Mouse (Mus musculus) cerebellum, postnatal 10 days (tissue): ENCODE measurements at regions not wholly inside any gene's neighbourhood (a gene's known extent, or its start where the extent isn't known, plus 50 kb on each side); places are given as distances from the start of the nearest gene placed in this dataset.

ENCODE experiments used
- DNase-seq, 2 experiments: peaks; one replicate each; pipeline ENCODE4 v3.0.0; 2021; ENCODE audit warnings: mixed read lengths in 2 of 2

DNA sequence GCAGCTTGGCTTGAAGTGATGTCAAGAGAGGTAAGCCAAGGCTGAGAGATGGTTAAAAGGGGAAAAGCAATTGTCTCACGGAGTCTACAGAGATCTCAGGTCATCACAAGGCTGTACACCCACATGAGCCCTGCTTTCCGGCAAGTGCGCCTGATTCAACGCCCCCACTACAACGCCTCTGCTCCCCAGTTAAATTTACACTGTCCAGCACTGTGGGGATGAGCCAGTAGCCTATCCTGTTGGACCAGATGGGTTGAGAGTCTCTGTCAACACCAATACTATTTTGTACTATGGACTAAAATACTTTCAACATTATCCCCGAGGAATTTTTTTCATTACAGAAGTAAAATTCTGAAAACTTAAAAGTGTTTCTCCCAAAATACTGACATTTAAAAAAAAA lies 331.8 kb upstream of the G2e3 start:
- DNase-seq = no peak

GRCm38 (mm10) chr12:51009644-51010043 lies 338.2 kb upstream of the G2e3 start:
- no peak for DNase-seq

DNA sequence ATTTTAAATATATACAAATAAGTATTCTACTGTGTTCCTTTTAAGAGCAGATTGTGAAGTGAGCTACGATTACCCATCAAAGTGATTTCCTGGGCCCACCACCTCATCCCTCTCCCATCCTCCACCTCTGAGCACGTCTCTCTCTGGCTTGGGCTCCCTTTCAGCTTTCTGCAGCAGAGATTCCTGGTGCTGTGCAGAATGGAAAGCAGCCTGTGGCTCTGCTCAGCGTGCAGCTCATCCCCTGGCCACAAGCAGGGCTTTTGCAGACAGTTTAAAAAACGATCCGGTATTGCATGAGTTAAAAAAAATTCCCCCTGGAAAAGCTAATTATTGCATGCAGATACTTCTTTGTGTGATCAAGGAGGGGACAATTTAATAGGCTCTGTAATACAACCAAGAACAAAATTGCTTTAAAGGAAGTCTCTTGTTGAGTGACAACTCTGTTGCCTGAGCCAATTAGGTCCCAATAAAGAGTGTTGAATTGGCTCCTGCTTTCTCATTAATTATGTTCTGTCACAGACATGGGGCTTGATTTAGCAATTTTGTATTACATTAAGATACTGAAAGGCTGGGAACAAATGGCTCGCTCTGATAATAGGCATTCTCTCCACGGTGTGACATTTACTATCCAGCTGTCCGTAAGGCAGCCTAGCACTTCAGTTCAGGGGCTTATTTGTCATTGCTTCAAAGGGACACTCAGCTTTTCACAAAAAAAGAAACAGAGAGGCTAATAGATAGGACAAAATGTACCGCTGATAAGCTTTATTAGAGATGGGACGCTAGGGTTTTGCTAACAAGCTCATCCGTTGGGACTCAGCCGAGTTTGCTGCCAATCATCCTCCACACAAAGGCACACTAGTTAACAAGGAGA lies 345.9 kb upstream of the G2e3 start:
- peak; percentile 44 to 52 for DNase-seq

GRCm38 (mm10) chr12:51001096-51001495 lies 346.8 kb upstream of the G2e3 start:
- DNase-seq = peak in 1 of 2 experiments; percentile 15

DNA sequence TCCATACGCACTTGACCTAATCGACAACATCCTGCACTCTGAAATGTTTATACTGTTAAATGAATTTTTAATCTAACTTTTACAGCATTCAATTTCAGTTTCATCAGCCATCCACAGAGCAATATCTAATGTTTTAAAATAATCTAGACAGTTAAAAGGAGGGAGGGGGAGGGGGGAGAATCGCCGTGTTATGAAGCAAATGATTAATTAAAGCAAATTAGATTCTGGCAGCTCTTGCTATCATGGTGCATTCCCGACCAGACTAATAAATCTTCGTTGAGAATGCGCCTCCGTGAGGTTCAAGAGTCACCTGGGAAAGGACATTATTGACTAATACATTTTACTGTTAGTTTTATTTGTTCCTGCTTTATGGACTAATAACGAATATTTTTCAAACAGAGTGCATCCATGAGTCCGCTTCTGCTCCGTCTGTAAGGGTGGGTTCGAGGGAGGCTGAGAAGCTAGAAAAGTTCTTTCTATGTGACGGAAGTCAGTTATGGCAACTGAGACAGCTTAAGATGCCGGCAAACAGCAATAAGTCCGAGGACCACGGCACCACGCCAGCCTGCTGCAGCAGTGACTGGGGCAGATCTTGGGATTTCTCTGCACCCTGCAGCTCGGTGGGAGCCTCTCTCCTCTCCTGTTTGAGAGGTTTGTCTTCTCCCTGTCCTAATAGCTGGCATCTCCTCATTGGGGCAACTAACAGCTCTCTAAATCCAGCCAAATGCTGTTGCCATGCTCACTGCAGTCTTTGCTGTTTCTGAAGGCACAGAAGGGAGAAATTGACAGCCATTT lies 347.4 kb upstream of the G2e3 start:
- DNase-seq = peak; percentile 66 to 74

DNA sequence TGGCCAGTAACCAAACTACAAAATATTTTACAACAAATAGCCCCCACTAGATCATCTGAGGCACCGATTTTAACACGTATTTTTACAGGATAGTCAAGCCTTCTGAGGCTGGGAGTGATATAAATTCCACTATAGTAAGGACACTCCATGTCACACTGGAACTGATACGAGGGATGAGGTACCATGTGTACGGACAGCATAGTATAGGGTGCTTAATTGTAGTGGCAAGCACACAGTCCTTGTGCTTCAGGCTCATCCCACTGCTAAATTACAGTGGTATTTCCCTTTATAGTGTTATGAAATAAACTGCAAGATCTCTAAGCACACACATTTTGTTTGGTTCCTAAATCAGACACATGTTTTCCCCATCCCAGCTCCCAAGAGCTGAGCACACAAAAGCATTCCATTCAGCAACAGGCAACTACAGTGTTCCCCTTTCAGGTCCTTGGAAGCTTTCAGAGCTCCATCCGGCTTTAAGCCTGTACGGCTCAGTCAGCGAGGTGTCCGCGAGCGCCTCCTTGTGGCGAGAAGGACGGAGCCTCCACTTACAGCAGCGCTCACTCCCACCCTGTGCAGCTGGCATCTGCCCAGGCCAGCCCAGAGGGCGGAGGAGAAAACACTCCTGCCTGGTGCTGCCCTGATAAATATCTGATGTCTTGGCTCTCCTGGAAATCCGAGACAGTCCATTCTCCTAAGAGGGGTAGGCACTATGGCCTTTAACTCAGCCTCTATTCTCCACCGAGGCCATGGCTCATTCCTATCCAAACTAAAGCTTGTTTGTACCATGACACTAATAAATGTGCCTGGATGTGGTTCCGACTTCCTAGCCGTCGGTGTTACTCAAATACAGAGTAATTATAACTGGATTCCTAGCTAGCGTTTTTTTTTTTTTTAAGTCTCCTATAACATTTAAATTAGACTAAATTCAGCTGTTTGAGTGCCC lies 348.3 kb upstream of the G2e3 start:
- peak; percentile 98 to 99 for DNase-seq

DNA sequence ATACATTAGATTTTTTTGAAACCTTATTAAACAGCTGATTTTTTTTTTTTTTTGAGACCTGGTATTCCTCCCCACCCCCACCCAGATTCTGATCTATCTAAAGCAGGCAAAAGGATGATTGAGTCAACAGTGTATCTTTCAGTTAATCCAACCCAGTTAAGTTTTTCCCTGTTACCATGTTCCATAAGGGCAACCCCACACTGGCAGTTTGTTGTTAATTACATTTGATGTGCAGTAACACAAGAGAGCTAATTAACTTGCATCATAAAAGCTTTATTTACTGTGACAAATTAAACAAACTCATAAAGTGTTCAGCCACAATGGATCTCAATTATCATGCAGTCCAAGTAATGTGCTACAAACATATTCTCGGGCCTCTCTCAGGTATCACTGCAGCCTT lies 346.8 kb upstream of the Prkd1 start:
- DNase-seq = no peak

- no peak for DNase-seq
Measured at GRCm38 (mm10) chr12:50989561-50990325, 340.8 kb upstream of the Prkd1 start.

- no peak for DNase-seq
Measured at GRCm38 (mm10) chr12:50981318-50981717, 332.4 kb upstream of the Prkd1 start.

DNA sequence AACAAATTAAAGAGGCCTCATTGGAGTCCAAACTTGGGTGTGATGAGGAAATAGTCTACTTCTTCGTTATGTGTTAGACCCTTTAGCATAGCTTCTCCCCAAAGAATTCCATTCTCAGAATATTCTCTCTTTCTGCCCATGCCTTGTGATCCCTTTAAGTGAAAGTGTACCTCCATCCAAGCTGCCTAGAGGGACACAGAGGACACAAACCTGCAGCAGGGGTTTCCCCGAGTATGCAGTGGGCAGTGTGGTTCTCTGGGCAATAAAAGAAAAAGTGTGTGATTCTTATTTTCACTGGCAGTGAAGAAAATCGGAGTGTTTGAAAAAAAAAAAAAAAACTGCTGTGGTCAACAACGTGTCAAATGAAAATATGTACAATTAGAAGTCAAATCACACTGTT lies 331.9 kb upstream of the Prkd1 start:
- no peak for DNase-seq

GRCm38 (mm10) chr12:50970759-50971122 lies 321.8 kb upstream of the Prkd1 start:
- DNase-seq = no peak

DNA sequence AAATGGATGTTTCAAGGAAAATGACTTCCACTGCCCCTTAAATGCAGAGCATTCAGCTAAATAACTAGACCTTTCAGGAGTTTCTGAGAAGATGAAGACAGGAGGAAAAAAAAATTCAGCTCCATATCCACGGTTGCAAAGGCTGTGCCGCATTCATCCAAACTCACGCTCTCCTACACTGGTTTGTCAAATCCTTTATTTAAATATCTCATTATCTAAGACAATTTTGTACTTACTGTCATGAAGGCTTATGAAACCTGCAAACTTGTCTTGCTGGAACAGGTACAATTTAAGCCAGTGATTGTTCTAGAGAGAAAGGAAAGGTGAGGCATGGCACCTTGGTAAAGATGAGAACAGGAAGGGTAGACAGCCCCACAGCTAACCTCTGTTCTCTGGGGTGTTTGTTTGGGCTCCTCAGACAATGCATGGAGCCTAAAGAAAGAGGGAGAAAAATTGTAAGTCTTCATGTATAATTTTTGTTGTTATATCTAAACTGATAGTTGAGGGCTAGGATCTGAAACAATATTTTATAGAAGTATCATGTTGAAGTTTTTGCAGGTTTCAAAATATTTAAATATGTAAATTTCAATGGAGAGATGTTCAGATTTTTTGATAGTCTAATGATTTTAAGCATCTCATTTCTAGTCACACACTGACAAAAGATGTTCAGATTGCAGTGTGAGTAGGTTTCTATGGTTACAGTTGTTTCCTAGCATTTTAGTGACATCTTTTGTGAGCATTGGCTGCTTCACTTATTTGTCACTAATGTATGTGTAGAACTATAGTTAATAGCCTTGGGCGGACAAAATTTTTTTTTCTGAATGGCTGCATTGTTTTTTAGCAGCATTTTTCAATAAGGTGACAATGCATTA lies 321.2 kb upstream of the Prkd1 start:
- no peak for DNase-seq

DNA sequence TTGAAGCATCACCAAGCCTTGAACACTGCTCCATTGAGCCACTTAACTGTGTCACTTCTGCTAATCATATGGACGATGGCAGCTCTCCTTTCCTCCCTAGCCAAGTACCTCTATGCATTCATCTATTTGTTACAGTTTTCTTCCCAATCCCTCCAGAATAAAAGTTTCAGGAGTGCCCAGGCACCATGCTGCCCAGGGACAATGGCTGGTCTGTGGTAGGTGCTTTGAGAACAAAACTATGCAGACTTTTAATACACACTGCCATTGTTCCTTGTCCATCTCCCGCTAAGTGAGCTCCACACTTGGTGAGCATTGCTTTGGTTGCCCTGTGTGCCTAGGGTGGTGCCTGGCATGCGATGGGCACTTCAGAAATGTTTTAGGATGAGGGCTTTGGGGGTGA lies 320.5 kb upstream of the Prkd1 start:
- DNase-seq = no peak

- no peak for DNase-seq
Measured at GRCm38 (mm10) chr12:50967168-50967810, 318.4 kb upstream of the Prkd1 start.

DNA sequence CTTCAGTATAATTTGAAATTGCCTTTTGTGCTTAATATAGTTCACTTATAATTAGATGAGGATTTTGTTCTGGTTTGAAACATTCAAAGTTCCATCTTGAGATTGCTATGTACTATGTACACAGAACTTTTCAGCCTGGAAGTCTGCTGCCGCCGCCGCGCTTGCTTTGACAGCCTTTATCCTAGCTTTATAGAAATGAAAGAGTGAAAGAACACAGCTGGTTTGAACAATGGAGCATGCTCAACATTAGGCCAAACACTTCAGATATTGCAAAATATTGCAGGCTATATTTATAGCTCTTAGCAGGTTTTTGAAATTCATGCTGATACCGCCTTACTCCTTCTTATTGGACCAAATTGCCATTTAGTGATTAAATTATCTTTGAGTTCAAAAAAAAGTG lies 305.1 kb upstream of the Prkd1 start:
- DNase-seq = no peak

DNA sequence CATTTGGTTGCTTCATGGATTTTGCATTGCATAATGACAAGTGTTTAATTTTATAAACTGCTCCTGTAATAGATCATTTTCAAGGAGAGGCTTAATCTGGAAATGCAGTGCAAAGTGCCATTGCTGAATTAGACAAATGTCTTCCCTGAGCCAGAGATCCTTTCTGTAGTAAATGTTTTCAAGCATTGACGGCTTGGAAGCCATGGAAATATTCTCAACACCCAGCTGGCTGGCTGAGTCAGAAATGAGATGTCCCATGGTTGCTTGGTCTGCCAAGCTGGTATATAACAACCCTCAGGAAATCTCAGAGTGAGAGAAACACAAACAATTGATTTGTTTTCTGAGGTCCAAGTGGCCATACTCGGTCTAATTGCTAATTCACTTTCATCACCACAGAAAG lies 298.1 kb upstream of the Prkd1 start:
- peak; percentile 25 for DNase-seq

DNA sequence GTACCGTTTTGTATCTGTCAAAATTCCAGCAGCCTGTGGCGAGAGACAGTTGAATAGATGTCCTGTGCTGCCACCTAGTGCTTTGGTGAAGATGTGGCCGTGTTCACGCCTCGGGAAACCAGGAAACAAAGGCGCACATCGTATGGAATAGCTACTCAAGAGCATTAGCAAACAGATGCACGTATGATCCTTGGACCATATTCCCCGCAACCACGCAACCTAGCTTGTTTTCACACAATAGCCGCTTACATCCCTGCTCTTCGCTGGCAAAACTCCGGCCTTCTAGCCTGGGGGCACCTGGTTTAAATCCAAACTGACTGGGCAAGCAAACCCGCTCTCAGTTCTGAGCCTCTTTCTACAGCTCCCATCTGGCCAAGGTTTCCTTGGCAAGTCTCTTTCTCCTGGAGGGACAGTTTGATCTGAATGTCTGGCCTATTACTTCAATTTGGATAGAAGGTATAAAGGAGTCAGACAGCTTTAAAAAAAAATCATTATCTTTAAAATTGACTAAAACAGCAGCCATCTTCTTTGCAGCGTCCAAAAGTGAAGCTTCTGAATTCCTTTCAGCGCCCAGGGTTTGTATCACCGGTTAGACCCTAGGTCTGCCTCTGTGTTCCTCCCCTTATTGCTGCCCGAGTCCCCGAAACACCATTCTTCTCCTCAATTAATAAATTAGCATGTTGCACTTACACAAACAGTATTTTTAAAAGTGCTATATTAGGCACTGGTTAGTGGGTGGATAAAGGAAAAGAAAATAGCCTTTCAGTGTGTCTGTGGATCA lies 295.0 kb upstream of the Prkd1 start:
- DNase-seq = peak; percentile 93 to 95

- DNase-seq = no peak
Measured at GRCm38 (mm10) chr12:50943340-50943739, 294.4 kb upstream of the Prkd1 start.

- DNase-seq = no peak
Measured at GRCm38 (mm10) chr12:50935516-50935915, 286.6 kb upstream of the Prkd1 start.

DNA sequence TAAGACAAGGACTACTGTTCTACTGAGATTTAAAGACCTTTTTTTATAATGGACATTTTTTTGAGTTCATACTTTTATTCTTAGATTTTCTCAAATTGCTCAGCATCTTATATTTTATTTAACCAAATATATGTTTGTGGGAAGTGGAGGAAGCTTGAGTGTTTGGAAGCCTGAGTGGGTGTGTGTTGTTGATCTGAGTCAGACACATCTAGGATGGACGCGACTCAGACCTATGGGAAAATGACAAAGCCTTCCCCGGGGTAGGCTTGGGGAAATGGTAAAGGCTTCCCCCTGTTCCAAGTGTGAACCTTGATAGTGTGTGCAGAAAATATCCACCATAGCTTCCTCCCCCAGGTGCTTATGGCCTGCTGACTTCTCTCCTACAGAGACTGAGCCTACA lies 283.6 kb upstream of the Prkd1 start:
- DNase-seq = no peak
